Mouse (Mus musculus): Measurements from ENCODE around the gene Srp68.
A peak's percentile ranks its signal among the peaks of the same experiment; 100 is the strongest.

Srp68 gene

DNA sequence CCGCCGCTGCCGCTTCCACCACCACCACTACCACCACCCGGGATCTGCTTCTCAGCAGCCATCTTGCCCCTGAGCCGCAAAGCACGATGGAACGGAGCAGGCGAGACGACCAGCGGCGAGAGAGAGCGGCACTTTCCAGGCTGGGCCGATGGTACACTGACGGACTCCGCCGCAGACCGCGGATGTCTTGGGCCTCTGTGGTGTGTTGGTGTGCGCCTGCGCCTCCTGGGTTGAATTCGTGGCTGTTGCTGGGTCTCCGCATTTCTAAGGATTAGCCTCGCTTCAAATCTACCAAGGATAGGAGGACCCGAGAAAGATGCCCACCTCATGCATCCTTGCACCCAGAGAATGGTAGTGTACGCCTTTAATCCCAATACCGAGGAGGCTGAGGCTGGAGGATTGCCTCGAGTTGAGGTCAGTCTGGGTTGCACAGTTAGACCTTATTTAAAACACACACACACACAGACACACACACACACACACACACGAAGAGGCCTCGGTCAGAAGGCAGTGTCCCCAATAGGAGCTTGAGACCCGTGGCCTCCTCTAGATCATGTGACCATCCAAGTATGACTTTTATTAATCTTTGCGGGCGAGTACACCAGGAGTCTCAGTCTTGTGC lies at the start of gene Srp68:
Gene Srp68 (minus strand): TSS at position 173 of the 622 bp plus-strand sequence.
- peak; percentile 94 for DNase-seq (ENCODE audit: low spot score)

DNA sequence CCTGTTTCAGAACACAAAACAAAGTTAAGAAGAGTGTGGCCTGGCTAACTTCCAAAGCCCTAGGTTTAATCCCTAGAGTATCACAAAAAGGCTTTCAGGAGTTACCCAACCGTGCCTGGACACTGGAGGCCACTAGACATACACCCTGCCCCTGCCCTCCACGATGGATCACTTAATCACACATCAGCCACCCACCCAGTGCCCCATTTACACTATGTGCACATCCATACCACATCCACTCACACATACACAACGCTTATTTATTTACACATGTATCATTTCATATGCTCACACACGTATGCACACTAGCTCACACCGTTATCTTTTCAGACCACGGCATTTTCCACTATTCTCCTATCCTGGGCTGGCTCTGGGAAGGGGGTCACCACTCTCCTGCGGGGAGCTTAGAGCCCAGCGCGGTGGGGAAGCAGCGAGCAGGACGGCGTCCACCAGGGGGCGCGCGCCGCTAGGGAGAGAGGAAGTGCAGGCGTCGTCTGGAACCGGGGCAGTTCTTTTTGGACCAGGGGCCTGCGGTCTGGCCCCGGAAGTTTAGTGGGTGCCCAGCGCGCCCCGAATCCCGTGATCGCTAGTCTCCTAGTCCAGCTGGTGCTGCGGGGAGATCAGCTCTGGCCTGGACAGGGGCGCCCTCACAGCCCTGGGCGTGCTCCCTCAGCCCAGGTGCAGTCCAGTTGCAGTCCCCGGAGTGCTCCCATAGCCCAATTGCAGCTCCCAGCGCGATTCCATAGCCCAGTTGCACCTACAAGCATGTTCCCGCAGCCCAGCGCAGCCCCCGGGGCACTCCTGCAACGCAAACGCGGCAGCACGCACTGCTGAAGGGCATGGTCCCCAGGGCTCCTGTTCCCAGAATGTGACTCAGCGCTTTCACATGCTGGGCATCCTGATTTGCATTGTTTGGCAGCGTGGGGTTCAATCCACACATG lies 45.0 kb upstream of the Srp68 start:
- peak; percentile 99 for DNase-seq (ENCODE audit: low spot score)

DNA sequence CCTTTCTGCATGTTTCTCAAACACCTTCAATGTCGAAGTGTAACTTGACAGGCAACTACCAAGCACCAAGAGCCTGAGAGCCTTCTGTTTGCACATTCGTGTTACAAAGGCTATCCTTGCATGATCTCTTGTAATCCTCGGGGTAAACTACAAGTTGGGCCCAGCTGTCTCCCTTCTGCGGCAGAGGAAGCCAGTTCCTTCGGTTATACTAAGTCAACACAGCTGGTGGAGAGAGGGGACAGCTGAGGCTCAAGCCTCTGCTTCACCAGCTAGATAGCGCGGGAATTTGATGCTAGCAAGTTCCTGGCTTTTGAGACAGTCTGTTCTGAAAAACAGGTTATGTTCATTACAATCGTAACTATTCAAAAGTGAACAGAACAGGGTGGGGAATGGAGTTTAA lies 38.3 kb upstream of the Srp68 start:
- DNase-seq (ENCODE audit: low spot score), result no peak

DNA sequence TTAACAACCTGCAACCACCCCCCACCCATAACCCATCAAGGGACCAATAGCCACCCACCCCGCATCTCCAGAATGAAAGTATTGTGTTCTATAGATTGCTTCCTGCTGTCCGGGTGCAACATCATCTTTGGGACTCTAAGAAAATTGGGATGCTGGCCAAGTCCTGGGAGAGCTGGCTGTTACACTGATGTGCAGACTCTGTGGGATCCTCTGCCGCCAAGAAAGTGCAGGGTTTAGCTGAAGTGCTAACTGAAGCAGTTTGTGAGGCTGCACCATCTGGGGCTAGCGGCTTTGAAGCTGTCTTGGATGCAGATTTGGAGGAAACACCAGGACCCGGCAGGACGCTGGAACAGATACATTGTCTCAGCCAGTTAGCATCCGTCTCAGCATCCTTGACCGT lies 37.2 kb upstream of the Srp68 start:
- no peak for DNase-seq (ENCODE audit: low spot score)

DNA sequence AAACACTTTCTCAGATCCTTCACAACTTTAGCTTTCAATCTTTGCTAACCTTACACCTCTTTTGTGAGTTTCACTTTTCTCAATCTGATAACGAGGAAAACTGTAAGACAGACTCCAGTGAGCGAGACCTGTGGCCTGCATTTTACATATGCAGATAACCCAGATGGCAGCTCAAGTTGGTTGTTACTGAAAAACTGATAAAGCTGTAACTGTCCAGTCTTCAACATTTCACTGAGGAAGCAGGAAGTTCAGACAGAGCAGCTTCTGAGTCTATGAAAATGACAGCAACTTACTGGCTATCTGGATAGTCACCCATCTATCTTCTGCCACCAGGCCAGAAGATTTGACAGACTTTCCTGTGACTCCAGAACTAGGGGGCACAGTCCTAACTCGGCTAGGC lies 35.6 kb upstream of the Srp68 start:
- DNase-seq (ENCODE audit: low spot score), result no peak

DNA sequence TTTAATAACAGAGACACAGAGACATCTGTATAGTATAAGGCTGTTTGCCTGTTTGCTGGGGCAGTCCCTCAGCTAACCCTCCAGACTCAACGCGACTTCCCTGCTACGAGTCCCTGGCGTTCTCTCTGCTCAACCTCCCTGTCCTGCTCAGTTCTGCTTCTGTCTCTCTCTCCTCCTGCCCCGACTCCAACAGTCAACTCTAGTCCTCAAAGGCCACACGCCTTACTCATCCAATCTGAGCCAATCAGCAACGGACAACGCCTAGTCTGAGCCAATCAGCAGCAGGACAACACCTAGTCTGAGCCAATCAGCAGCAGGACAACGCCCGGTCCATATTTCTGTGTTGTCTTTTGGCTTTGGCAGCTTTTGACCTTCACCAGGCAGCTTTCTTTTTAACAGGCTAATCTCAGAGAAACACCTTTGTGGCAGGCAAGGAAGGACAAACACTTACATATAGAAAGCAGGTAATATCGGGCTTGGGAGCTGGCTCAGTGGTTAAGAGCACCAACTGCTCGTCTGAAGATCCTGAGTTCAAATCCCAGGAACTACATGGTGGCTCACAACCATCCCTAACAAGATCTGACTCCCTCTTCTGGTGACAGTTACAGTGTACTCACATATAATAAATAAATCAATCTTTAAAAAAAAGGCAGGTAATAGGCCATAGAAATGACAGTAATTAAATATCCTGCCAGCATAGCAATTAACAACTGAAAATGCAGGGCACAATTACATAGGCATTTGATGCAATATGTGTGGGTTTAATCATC lies 33.9 kb upstream of the Srp68 start:
- DNase-seq (ENCODE audit: low spot score), result no peak

DNA sequence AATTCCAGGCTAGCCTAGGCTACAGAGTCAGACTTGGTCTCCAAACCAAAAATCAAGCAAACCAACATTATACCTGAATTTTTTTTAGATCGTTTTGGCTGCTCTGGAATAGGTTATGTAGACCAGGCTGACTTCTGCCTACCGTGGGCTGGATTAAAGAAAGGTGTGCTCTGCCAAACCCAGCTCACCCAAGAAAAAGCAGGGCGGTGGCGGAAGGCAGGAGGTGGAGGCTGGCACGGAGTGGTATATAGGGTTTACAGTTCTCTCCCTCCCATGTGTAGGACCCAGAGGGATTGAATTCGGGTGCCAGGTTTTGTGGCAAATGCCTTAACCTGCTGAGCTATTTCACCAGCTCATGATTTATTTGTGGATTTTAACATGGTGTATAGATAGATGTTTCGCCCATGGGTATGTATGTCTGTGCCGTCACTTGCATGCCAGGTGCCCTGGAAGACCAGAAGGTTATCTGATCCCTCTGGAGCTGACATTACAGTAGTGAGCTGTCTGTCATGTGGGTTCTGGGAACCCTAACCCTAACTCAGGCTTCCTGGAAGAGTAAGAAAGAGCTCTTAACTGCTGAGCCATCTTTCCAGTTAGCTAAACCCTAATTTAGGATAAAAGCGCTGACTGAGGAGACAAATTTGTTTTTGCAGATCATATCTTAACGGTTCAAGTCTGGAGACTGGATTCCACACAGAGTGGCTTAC lies 33.2 kb upstream of the Srp68 start, which contains the start of gene Exoc7:
Gene Exoc7 (minus strand): TSS at position 215 of the 707 bp plus-strand sequence.
- DNase-seq (ENCODE audit: low spot score), result no peak

DNA sequence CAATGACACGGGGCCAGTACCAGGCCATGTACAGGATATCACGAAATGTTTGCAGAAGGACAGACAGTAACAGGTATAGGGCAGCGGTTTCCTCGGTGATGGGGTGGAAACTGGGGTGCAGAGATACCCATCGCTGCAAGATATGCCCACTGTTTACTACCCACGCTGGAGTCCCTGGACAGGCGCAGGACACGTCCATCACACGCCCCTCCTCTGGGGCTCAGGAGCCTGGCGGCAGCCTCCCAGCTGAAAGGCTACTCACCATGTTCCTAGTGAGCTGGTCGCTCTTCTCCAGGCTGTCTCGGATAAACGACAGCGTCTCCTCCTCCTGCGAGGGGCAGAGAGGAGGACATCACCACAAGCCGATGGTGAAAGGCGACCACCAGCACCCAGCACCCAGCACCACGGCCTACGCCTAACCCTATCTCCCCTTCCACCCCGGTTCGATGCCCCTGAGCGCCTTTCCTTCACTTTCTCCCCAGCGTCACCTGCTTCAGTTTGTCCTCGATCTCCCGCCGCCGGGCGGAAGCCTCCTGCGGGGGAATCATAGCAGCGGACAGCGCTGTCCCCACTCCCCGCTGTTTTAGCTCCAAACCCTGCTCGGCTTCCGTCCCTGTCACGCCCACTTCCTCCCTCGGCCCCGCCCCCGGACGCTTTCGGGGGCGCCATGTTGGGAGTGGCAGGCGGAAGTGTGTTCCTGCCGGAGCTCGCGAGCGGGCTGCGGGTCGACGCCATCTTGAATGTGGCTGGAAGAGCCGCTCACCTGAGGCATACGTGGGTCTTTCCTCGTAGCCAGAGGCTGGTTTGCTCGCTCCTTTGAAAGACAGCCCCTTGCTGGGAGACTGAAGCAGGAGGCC lies 32.3 kb upstream of the Srp68 start:
- peak; percentile 99 for DNase-seq (ENCODE audit: low spot score)

DNA sequence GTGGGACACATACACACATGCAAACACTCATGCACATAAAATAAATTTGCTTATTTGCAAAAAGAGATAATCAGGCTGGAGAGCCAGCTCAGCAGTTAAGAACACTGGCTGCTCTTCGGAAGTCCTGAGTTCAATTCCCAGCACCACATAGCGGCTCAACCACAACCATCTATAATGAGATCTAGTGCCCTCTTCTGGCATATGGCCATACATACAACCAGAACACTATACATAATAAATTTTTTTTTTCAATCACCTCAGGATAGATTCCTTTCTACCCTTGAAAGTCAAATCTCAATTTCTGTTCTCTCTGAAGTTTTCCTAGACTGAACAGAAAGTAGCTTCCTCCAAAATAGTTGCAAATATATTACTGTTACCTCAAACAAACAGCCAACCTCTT lies 31.4 kb upstream of the Srp68 start:
- DNase-seq (ENCODE audit: low spot score), result no peak

DNA sequence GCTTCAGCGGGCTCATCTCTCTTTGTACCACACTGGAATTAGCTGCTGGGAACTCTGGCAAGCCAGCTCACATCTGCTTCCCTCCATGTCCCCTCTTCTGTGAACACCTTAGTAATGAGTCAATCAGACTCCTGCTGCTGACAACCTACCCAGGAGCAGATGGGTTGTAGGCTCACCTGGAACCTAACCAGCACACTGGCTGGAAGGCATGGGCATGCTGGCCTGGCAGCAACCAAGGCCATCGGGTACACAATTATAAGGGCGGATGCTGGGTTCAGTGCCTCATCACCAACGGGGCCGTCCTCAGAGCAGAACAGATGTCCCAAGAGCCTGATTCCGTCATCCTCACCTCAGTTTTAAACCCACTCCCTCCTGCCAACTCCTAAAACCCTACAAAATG lies 24.6 kb upstream of the Srp68 start:
- DNase-seq (ENCODE audit: low spot score), result no peak

DNA sequence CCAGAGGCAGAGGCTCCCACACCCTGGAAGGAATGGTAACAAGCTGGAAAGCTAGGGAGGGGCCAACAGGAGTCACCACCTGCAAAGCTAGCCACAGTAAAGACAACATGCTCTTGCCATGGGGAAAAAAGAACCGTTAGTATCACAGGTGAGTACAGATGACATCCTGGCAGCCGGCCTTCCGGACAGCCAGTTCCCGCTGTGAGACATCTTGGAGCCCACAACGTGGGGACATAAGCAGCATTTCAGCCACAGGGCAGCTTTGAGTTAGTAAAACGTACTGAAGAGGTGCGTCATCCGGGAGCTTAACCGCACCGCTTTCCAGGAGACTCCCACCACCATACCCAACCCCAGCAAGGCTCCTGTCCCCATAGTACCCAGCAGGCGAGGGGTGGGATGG lies 24.2 kb upstream of the Srp68 start:
- no peak for DNase-seq (ENCODE audit: low spot score)

DNA sequence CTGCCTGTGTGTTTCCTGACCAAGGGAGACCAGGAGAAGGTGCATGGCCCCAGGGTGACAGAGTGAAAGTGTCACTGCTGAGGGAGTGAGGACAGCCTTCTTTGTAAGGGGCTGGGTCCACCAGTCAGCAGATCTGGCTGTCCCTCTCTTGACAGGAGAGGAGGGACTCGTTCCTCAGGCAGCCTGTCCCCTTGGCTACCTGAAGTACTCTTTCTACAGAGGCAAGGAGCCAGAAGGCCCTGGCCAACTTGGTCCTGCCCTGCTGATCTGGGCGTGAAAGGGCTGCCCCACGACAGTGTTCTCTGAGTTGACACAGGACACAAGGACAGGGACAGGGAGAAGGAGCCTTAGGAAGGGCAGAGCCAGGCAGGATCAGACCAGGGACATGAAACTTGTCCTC lies 23.0 kb upstream of the Srp68 start:
- no peak for DNase-seq (ENCODE audit: low spot score)

DNA sequence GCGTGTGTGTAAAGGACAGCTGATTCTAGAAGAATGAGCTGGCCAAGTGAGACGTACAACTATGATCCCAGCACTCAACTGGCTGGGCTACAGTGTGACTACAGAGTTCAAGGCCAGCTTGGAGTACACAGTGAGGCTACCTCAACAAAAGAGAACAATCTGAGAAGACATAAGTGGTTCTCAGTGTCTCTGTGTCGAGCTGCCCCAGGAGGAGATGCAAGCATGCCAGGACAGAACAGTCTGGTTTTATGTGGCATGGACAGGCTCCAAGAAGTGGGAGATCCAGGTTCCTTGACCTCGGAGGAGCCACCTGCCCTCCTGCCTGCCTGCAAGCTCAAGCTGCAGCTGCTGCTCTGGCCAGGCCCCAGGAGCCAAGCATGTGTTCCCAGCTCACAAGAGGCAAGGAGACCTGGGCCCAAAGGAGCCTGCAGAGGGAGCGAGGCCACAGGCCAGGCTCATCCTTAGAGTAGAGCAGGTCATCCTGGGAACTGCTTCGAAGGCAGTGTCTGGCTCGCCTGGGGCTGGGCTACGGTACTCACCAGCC lies 22.2 kb upstream of the Srp68 start:
- DNase-seq (ENCODE audit: low spot score), result peak; percentile 69

DNA sequence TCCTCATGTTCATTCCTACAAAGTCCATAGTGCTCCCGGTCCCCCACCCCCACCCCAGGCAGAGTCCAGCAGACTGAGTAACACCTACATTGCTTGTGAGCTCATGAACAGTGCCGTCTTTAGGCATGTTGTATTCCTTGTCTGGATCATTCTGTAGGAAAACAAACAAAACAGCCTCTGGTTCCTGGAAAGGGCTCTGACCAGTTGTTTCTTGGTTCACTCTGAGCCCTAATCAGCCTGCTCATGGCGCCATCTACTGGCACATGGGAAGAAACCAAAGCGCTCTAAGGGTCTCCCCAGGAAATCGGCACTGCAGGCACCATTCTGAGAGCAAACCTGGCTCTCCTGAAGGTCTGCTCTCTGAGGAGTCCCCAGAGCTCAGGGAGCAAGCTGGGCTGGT lies 20.3 kb upstream of the Srp68 start:
- peak; percentile 74 for DNase-seq (ENCODE audit: low spot score)

DNA sequence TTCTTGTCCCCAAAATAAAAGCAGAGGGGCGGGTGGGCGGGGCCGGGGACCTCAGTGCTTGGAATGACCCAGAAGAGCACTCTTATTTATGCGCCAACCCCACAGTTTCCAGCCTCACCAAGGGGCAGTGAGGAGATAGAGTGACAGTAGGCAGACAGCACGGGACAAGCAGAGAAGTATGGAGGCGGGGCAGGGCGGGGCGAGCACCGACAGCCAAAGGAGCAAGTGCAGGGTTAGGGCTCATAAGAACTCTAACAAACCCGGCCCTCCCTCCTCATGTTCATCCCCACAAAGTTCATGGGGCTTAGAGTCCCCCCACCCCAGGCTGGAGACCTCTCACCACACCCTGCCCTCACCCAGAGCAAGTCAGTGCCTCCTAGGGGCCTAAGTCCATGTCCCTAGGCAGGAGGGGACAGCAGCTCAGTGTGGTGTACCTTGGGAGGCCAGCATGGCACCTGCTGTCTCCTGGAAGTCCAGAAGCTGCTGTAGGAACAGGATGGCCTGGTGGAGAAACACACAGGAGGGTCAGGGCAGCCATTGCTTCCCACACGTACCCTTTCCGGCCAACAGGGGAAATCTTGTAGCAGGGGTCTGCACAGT lies 19.6 kb upstream of the Srp68 start:
- DNase-seq (ENCODE audit: low spot score), result no peak

DNA sequence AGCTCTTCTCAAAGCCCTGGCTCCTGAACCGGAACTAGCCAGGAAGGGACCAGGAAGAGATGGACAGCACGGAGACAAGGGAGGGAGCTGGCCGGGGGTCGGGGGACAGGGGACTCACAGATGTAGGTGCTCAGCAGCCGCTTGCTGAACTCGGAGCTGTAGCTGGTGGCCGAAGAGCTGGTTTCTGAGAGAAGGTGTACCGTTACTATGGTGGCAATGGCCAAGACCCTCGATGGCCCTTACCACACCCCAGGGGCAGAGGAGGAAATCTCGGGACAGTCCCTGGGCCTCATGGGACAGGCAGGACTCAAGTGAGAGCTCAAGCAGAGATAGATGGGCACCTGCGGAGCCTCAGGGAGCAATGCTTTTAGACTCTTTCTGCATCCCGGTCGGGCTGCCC lies 18.4 kb upstream of the Srp68 start:
- DNase-seq (ENCODE audit: low spot score), result no peak

DNA sequence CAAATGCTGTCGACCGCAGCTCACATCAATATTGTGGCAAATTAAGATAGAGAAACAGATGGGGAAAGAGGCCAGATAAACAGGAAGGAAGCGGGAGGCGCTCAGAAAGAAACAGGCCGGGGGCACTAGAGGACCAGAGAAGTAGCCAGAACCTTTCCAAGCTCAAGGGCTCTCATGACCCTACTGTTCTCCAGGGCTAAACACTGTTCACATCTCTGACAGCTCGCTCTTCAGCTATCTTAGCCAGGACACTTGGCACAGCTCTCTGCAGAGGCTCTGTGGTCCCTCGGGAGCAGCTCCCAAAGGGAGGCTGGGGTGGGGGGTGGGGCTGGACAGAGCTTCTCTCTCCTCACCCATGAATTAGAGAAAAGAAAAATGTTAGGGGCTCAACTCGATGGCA lies 16.5 kb upstream of the Srp68 start:
- DNase-seq (ENCODE audit: low spot score), result no peak

DNA sequence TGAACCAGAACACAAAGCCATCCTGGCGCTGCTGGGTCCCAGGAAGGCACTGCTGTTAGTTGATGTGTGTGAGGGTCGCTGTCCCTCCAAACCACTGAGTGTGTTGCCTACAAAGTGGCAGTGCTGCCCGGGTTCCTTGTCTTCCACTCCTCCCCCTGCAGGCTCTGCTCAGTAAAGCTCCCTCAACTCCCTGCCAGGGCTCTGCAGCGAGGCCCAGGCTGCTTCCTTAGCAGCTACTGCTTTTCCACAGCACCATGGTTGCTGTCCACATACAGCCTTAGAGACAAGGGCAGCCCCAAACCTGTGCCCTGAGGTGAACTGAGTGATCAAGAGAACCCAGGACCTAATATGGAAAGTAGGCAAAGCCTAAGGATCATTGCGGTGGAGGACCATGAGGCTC lies 13.3 kb upstream of the Srp68 start:
- no peak for DNase-seq (ENCODE audit: low spot score)

DNA sequence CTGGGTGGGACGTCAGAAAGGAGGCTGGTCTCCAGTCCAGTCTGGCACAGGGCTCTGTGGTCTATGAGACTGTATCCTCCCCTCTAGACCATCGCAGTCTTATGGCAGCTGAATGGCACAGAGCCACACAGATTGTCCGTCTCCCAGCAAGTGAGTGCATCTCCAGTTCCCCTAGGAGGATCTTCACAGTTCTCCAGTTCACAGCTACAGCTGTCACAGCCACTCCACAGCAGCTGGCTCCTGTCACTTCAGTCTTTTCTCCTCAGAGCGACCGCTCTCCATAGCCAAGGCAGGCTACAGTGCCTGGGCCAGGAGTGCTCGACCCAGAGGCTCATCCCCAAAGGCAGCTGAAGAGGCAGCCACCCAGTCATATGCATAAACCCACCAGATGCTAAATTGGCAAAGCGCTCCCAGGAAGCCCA lies 11.8 kb upstream of the Srp68 start:
- DNase-seq (ENCODE audit: low spot score), result no peak

DNA sequence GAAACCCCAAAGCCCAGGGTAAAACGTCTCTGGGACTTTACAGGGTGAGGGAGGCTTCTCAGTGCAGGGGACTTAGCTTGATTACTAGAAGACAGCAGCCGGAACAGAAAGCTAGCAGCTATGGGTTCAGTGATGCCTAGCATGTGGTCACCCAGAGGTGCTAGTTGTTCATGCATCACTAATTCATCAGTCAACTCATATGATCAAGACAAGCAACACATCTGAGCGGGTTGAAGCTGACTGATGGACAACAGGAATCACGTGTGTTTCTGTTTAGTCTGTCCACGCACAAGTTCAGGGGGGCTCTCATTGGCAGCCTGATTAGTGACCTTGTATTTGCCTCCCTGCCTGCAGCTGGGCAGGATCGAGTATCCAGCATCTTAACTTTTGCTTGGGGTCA lies 10.0 kb upstream of the Srp68 start:
- no peak for DNase-seq (ENCODE audit: low spot score)
